Mouse (Mus musculus) liver, embryonic 16.5 days (tissue): ENCODE measurements around the gene A530084C06Rik. TPM values are rescaled to one million over a fixed set of nuclear protein-coding genes. Genes with fewer than 3 reads are reported as not detected.

Experiments
- ATAC-seq: fragments of 200-750 bp; cut with Nextera tagmentation; 2 replicates; pipeline ENCODE4 v1.8.0; 2017; ENCODE audit warnings: low read depth, mild to moderate bottlenecking, moderate number of reproducible peaks, moderate library complexity
- H3K27ac ChIP-seq: fragments of 300-500 bp; sonication (generic); 2 replicates; pipeline ENCODE4 v1.5.1; 2014; ENCODE audit warnings: mild to moderate bottlenecking, low read length
- H3K27me3 ChIP-seq: fragments of 300-500 bp; sonication (generic); 2 replicates; pipeline ENCODE4 v1.6.1; 2014; ENCODE audit warnings: low read depth, low read length, mixed read lengths; ENCODE audit not compliant: control insufficient read depth, insufficient read depth
- H3K36me3 ChIP-seq: fragments of 300-500 bp; sonication (generic); 2 replicates; pipeline ENCODE4 v1.6.1; 2014; ENCODE audit warnings: mild to moderate bottlenecking; ENCODE audit not compliant: control insufficient read depth, insufficient read depth
- H3K4me1 ChIP-seq: fragments of 300-500 bp; sonication (generic); 2 replicates; pipeline ENCODE4 v1.6.1; 2014; ENCODE audit warnings: low read depth, low read length, mixed read lengths; ENCODE audit not compliant: control insufficient read depth
- H3K4me2 ChIP-seq: fragments of 300-500 bp; sonication (generic); 2 replicates; pipeline ENCODE4 v1.6.1; 2014; ENCODE audit warnings: low read depth, low read length, mixed read lengths
- H3K4me3 ChIP-seq: fragments of 300-500 bp; sonication (generic); 2 replicates; pipeline ENCODE4 v1.5.1; 2014; ENCODE audit warnings: low read depth, mild to moderate bottlenecking, low read length
- H3K9ac ChIP-seq: fragments of 300-500 bp; sonication (generic); 2 replicates; pipeline ENCODE4 v1.6.1; 2014; ENCODE audit warnings: low read depth, low read length
- H3K9me3 ChIP-seq: fragments of 300-500 bp; sonication (generic); replicated peaks from 2 replicates; pipeline ENCODE4 v1.6.1; 2016; ENCODE audit warnings: low read length; ENCODE audit not compliant: control insufficient read depth
- WGBS: fragments of 180-500 bp; shearing (Covaris S2); extraction: QIAGEN DNeasy Blood & Tissue Kit; methylation state at CpG from one replicate; pipeline ENCODE4 v1.1.7; 2014; ENCODE audit not compliant: insufficient replicate concordance; 5-methylcytosine and 5-hydroxymethylcytosine counted together
- polyA plus RNA-seq: library from polyadenylated mRNA; unstranded; fragments of >200 nt; fragmentation: Nextera tagmentation; extraction: Ambion mirVana; gene quantifications from 2 replicates; pipeline ENCODE4 v1.2.1, GENCODE M21; 2015

A530084C06Rik gene
- polyA plus RNA-seq, 1 experiment from 2014 or later, result not detected

GRCm38 (mm10) chr13:31518411-31518886 lies 40.7 kb downstream of the A530084C06Rik start:
- no peak overlapping the region for H3K4me3 ChIP-seq
- H3K27ac ChIP-seq, result peak overlapping the region; percentile 50
- no peaks in the 10 kb centered on the region; the same call in 1 of the 2 replicates for H3K4me1 ChIP-seq
- H3K36me3 ChIP-seq, result no peaks in the 10 kb centered on the region
- H3K4me2 ChIP-seq, result no peak overlapping the region
- H3K9ac ChIP-seq, result no peak overlapping the region
- no peaks in the 10 kb centered on the region for H3K27me3 ChIP-seq
- no peaks in the 10 kb centered on the region for H3K9me3 ChIP-seq
- ATAC-seq, result 0 out of 2 replicates have a peak, but pooled peaks have one; percentile 19
- 52% methylated on average over 10 of the region's 10 CpGs for WGBS

GRCm38 (mm10) chr13:31515261-31515660 lies 43.9 kb downstream of the A530084C06Rik start:
- 81% methylated on average over 7 of the region's 7 CpGs for WGBS
- ATAC-seq, result no peak
- Histone ChIP-seq H3K4me1 (no peaks in the 10 kb centered on the region; the same call in 1 of the 2 replicates), H3K9ac (no peak overlapping the region), H3K36me3 (no peaks in the 10 kb centered on the region), H3K27ac (no peak overlapping the region), H3K9me3 (no peaks in the 10 kb centered on the region), H3K4me2 (no peak overlapping the region), H3K4me3 (no peak overlapping the region), H3K27me3 (no peaks in the 10 kb centered on the region)

- no peaks in the 10 kb centered on the region for H3K36me3 ChIP-seq
- ATAC-seq, result peak; percentile 16; the same call in 1 of the 2 replicates
- no peaks in the 10 kb centered on the region for H3K4me1 ChIP-seq
- H3K27ac ChIP-seq, result no peak overlapping the region
- H3K4me3 ChIP-seq, result no peak overlapping the region
- 30% methylated on average over 8 of the region's 8 CpGs for WGBS
- no peaks in the 10 kb centered on the region for H3K27me3 ChIP-seq
- no peak overlapping the region for H3K4me2 ChIP-seq
- no peak overlapping the region for H3K9ac ChIP-seq
- H3K9me3 ChIP-seq, result no peaks in the 10 kb centered on the region
Measured at GRCm38 (mm10) chr13:31506494-31507167, 52.5 kb downstream of the A530084C06Rik start.

Other genes starting within 250 kb of the A530084C06Rik start
- 0.68 and 0.98 TPM in 2 replicates for gene Foxq1, start 3.2 kb downstream of the A530084C06Rik start, polyA plus RNA-seq
- 0.06 TPM in 1 of 2 replicates, not detected in the other for gene Foxf2, start 66.5 kb upstream of the A530084C06Rik start, polyA plus RNA-seq
- not detected in 2 replicates for gene Foxc1, start 247.3 kb upstream of the A530084C06Rik start, polyA plus RNA-seq